Comparison of ENCODE assay signal across 17 mouse cellular contexts in the genomic region with DNA sequence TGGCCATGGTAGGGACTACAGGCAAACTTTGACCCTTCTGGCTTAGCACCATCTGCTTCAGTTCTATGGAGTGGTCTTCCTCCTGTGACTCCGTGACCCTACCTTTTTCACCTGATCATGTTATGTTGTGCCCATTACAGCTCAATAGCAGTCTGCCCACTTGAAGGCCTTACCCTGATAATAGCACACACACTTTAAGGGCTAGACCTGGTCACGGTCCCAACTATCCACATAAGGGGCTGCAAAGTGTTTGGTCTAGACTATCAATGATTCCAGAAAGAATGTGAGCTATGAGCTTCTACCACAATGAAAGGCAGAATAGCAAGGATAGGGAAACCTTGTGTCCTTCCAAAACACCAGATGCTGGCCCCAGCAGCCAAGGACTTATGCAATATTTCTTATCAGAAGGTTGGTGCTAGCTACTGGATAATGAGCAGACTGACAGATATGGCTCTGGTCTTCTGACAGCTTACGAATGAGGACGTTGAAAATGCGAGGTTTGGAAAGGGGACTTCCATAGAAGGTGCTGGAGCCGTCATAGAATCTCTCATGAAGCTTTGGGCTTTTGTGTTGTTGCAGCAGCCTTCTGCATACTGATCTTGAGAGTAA.
DNase-seq lines count a peak whose midpoint lies in the region; TF ChIP-seq lines count a peak whose summit lies in the region.
"Had no signal": no experiment of that assay in that cellular context is flagged by ENCODE, and none has a peak within 500 bp of the region (broad histone marks: within the 10 kb centered on the region; RNA-seq: fewer than 3 reads in every experiment).

No protein-coding gene starts in this region.

- peak overlapping the region; percentile 36; the same call in 1 of the 2 replicates for H3K27ac ChIP-seq in layer of hippocampus, adult 2 months
- H3K27ac ChIP-seq: embryonic facial prominence, embryonic 12.5 days; forebrain, embryonic 12.5 days; heart, embryonic 15.5 days; hindbrain, embryonic 13.5 days had no signal

- no peak for TF ChIP-seq CTCF in layer of hippocampus, adult 2 months (conservative IDR thresholded peaks at IDR 0.05)

- peak; percentile 39 to 56 for DNase-seq in heart, adult 18-20 months
- DNase-seq in heart, adult 11 months = no peak
- no peak for DNase-seq in layer of hippocampus, adult 2 months (ENCODE audit: low spot score in 2 of 2)
- DNase-seq in layer of hippocampus, adult 11-12 months (ENCODE audit: low spot score) = no peak
- peak; percentile 7 for DNase-seq in ovary, adult 18-20 months (ENCODE audit: low spot score)
- no peak for DNase-seq in ovary, postnatal 36 days (ENCODE audit: low spot score)
- DNase-seq in left cerebral cortex, adult 11 months (ENCODE audit: low spot score) = no peak
- DNase-seq in retina, postnatal 1 day = no peak
- DNase-seq: adrenal gland, postnatal 14 days; cerebellum, adult 2 months; cerebellum, postnatal 25 days; gastrocnemius, postnatal 10 days; kidney, adult 18-20 months had no signal

- H3K4me3 ChIP-seq in layer of hippocampus, adult 2 months = no peak overlapping the region
- H3K4me3 ChIP-seq: embryonic facial prominence, embryonic 12.5 days; forebrain, embryonic 12.5 days; heart, embryonic 15.5 days; hindbrain, embryonic 13.5 days had no signal

Comparison
In these comparisons a context has a peak if more than half of its experiments do, and no peak if none do; other contexts are left out.
1. DNase-seq: peak in heart, adult 18-20 months (2 of 2) and ovary, adult 18-20 months (single experiment); none in heart, adult 11 months (single experiment), layer of hippocampus, adult 2 months (0 of 2), layer of hippocampus, adult 11-12 months (single experiment), ovary, postnatal 36 days (single experiment), left cerebral cortex, adult 11 months (single experiment) and retina, postnatal 1 day (single experiment).